Mouse (Mus musculus) hindbrain, postnatal 0 days (tissue): ENCODE data around the gene Treml2. TPM values are rescaled to one million over a fixed set of nuclear protein-coding genes. Genes with fewer than 3 reads are reported as not detected.

Experiments
- ATAC-seq: fragments of 200-750 bp; cut with Nextera tagmentation; 2 replicates; pipeline ENCODE4 v1.8.0; 2017; ENCODE audit warnings: mild to moderate bottlenecking, moderate TSS enrichment, moderate library complexity
- DNase-seq: peaks from one replicate; pipeline ENCODE4 v3.0.0-alpha.2; 2015; ENCODE audit warnings: low spot score
- H3K27ac ChIP-seq: fragments of 300-500 bp; sonication (generic); 2 replicates; pipeline ENCODE4 v1.5.1; 2014; ENCODE audit warnings: mild to moderate bottlenecking
- H3K27me3 ChIP-seq: fragments of 300-500 bp; sonication (generic); 2 replicates; pipeline ENCODE4 v1.6.1; 2014; ENCODE audit warnings: low read length, mixed read lengths; ENCODE audit not compliant: insufficient read depth
- H3K36me3 ChIP-seq: fragments of 300-500 bp; sonication (generic); 2 replicates; pipeline ENCODE4 v1.6.1; 2014; ENCODE audit warnings: low read length, mixed read lengths; ENCODE audit not compliant: insufficient read depth
- H3K4me1 ChIP-seq: fragments of 300-500 bp; sonication (generic); 2 replicates; pipeline ENCODE4 v1.6.1; 2014; ENCODE audit warnings: antibody characterized with exemption, low read length, mixed read lengths; ENCODE audit not compliant: insufficient read depth
- H3K4me2 ChIP-seq: fragments of 300-500 bp; sonication (generic); 2 replicates; pipeline ENCODE4 v1.6.1; 2014; ENCODE audit warnings: low read depth, mild to moderate bottlenecking, low read length, moderate library complexity, mixed read lengths
- H3K4me3 ChIP-seq: fragments of 300-500 bp; sonication (generic); 2 replicates; pipeline ENCODE4 v1.5.1; 2014; ENCODE audit warnings: low read length
- H3K9ac ChIP-seq: fragments of 300-500 bp; sonication (generic); replicated peaks from 2 replicates; pipeline ENCODE4 v1.6.1; 2014; ENCODE audit warnings: mild to moderate bottlenecking, low read length, moderate library complexity, mixed read lengths
- H3K9me3 ChIP-seq: fragments of 300-500 bp; sonication (generic); 2 replicates; pipeline ENCODE4 v1.6.1; 2016; ENCODE audit warnings: low read length, mixed read lengths
- CTCF ChIP-seq: IDR thresholded peaks from 2 replicates; pipeline ENCODE4 v1.5.1; 2016; ENCODE audit warnings: antibody characterized with exemption, control low read depth, low read depth
- WGBS: fragments of 180-500 bp; shearing (Covaris S2); extraction: QIAGEN DNeasy Blood & Tissue Kit; methylation state at CpG from one replicate; pipeline ENCODE4 v1.1.7; 2014; 5-methylcytosine and 5-hydroxymethylcytosine counted together
- polyA plus RNA-seq: library from polyadenylated mRNA; unstranded; fragments of >200 nt; fragmentation: Nextera tagmentation; extraction: Ambion mirVana; gene quantifications from 2 replicates; pipeline ENCODE4 v1.2.1, GENCODE M21; 2015
- total RNA-seq: library from RNA; depleted of rRNA; stranded (reverse); fragments of >200 nt; gene quantifications from 2 replicates; pipeline ENCODE4 v1.2.3, GENCODE M21; 2014

Treml2 gene
- total and polyA plus RNA-seq, 2 experiments from 2014 or later, result 0.09 to 1.8 TPM

DNA sequence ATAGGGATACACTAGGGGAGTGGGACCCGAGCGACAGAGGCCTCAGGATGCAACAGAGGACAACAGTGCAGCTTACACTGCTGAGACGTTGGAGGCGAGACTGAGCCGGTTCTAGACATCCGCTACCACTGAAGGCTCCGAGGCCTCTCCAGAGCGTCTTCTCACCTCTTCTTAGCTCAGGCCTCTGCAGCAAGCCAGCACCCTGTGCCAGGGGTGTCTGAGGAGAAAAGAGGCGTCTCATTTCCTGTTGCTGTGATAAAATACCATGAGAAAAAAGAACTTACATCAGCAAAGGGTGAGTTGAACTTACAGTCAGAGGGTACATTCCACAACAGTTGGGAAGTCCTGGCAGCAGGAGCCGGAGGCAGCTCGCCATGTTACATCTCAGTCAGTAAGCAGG, 26.3 kb downstream of the Treml2 start:
- WGBS, result 88% methylated on average over 11 of the region's 11 CpGs

DNA sequence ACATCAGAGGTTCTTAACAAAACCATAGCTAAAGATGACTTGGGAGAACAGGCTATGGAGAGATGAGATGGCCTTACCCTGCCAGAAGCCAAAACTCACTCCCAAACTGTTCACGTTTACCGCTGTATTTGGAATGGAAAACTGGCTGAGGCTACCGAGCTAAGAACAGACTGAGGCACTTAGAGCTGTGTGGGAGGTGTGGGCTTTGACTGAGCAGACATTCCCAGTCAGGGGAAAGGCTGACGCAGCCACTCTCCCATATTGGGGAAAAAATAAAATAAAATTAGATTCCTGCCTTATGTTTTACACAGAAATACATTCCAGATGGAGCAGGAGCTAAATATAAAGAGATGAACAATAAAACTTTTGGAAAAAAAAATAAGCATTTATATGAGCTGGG, 27.4 kb downstream of the Treml2 start:
- TF ChIP-seq CTCF, result no peak
- H3K4me1 ChIP-seq, result no peaks in the 10 kb centered on the region
- H3K4me3 ChIP-seq, result no peak overlapping the region
- no peaks in the 10 kb centered on the region for H3K27me3 ChIP-seq
- H3K27ac ChIP-seq, result no peak overlapping the region
- no peaks in the 10 kb centered on the region for H3K36me3 ChIP-seq
- no peak for ATAC-seq
- DNase-seq, result no peak
- 87% methylated on average over 4 of the region's 4 CpGs for WGBS
- no peaks in the 10 kb centered on the region for H3K9me3 ChIP-seq
- H3K9ac ChIP-seq, result no peak overlapping the region
- H3K4me2 ChIP-seq, result no peak overlapping the region

More for the DNA sequence above, 26.3 kb downstream of the Treml2 start:
- DNase-seq (no peak), ATAC-seq (no peak)
- Histone ChIP-seq H3K36me3 (no peaks in the 10 kb centered on the region), H3K9me3 (no peaks in the 10 kb centered on the region), H3K4me3 (no peak overlapping the region), H3K9ac (no peak overlapping the region), H3K4me1 (no peaks in the 10 kb centered on the region), H3K27me3 (no peaks in the 10 kb centered on the region), H3K27ac (no peak overlapping the region), H3K4me2 (no peak overlapping the region)
- TF ChIP-seq CTCF, result no peak

DNA sequence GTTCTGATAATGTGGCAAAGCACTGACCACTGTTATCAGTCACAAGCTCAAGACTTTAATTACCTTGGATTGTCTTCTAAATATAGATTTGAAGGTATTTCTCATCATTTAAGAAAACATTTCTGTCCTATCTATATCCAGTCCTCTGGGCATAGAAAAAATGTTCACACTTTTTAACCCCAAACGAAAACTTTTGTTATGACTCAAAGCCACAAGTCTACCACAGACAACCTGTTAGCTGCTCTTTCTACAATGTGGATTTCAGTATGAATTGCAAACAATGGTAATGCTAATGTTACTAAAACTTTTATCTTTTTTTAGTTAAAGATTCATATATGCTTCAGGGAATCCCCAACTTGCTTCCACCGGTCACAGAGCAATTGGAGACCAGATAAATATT, 33.2 kb downstream of the Treml2 start:
- TF ChIP-seq CTCF, result no peak
- Histone ChIP-seq H3K36me3 (no peaks in the 10 kb centered on the region), H3K9me3 (no peaks in the 10 kb centered on the region), H3K4me2 (no peak overlapping the region), H3K9ac (no peak overlapping the region), H3K27ac (no peak overlapping the region), H3K4me3 (no peak overlapping the region), H3K4me1 (no peaks in the 10 kb centered on the region), H3K27me3 (no peaks in the 10 kb centered on the region)
- DNase-seq (no peak), ATAC-seq (no peak)
- 93% methylated on average over 2 of the region's 2 CpGs for WGBS

DNA sequence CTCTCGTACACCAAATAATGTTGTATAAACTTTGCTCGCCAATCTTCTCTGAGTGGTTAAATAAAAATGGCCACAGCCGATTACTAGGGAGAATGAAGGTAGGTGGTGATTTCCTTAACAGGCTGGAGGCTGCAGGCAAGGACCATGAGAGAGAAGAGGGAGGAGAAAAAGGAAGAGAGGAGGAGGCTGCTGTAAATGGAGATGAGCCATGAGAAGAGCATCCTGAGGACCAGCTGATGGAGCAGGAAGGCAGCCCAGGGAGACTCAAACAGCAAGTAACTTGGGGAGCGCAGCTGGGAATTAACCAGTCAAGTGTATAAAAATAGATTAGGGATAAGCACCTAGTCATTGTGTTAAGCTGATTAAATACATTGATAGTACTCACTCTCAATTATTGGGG, 34.9 kb downstream of the Treml2 start:
- H3K9ac ChIP-seq, result no peak overlapping the region
- no peak for ATAC-seq
- H3K4me2 ChIP-seq, result no peak overlapping the region
- H3K4me1 ChIP-seq, result no peaks in the 10 kb centered on the region
- H3K27me3 ChIP-seq, result no peaks in the 10 kb centered on the region
- no peak overlapping the region for H3K4me3 ChIP-seq
- H3K36me3 ChIP-seq, result no peaks in the 10 kb centered on the region
- H3K9me3 ChIP-seq, result no peaks in the 10 kb centered on the region
- 90% methylated on average over 4 of the region's 4 CpGs for WGBS
- DNase-seq, result no peak
- no peak overlapping the region for H3K27ac ChIP-seq
- TF ChIP-seq CTCF, result no peak

- ATAC-seq (peak; percentile 73; the same call in 1 of the 2 replicates), DNase-seq (peak; percentile 82)
- 3% methylated on average over 6 of the region's 6 CpGs for WGBS
- no peak overlapping the region for H3K4me2 ChIP-seq
- H3K4me3 ChIP-seq, result no peak overlapping the region
- no peaks in the 10 kb centered on the region for H3K36me3 ChIP-seq
- no peaks in the 10 kb centered on the region for H3K9me3 ChIP-seq
- TF ChIP-seq CTCF, result peak; percentile 87
- H3K4me1 ChIP-seq, result no peaks in the 10 kb centered on the region
- H3K27ac ChIP-seq, result no peak overlapping the region
- no peak overlapping the region for H3K9ac ChIP-seq
- H3K27me3 ChIP-seq, result no peaks in the 10 kb centered on the region
Measured at GRCm38 (mm10) chr17:48336857-48337256, 37.6 kb downstream of the Treml2 start.

- DNase-seq (no peak), ATAC-seq (no peak)
- H3K27me3 ChIP-seq, result no peaks in the 10 kb centered on the region
- H3K4me1 ChIP-seq, result no peaks in the 10 kb centered on the region
- H3K9me3 ChIP-seq, result no peaks in the 10 kb centered on the region
- TF ChIP-seq CTCF, result no peak
- H3K9ac ChIP-seq, result no peak overlapping the region
- H3K36me3 ChIP-seq, result no peaks in the 10 kb centered on the region
- no peak overlapping the region for H3K4me2 ChIP-seq
- 79% methylated on average over 1 of the region's 1 CpGs for WGBS
- no peak overlapping the region for H3K4me3 ChIP-seq
- H3K27ac ChIP-seq, result no peak overlapping the region
Measured at GRCm38 (mm10) chr17:48340267-48340666, 41.0 kb downstream of the Treml2 start.

GRCm38 (mm10) chr17:48341947-48342346, 42.6 kb downstream of the Treml2 start:
- no peak overlapping the region for H3K9ac ChIP-seq
- ATAC-seq (no peak), DNase-seq (no peak)
- 80% methylated on average over 3 of the region's 3 CpGs for WGBS
- H3K27ac ChIP-seq, result no peak overlapping the region
- H3K4me3 ChIP-seq, result no peak overlapping the region
- H3K27me3 ChIP-seq, result no peaks in the 10 kb centered on the region
- no peaks in the 10 kb centered on the region for H3K9me3 ChIP-seq
- H3K4me2 ChIP-seq, result no peak overlapping the region
- no peaks in the 10 kb centered on the region for H3K4me1 ChIP-seq
- TF ChIP-seq CTCF, result no peak
- H3K36me3 ChIP-seq, result no peaks in the 10 kb centered on the region

GRCm38 (mm10) chr17:48343065-48343464, 43.8 kb downstream of the Treml2 start:
- TF ChIP-seq CTCF, result no peak
- WGBS, result 94% methylated on average over 2 of the region's 2 CpGs
- no peaks in the 10 kb centered on the region for H3K27me3 ChIP-seq

More at GRCm38 (mm10) chr17:48343065-48343464, 43.8 kb downstream of the Treml2 start:
- H3K4me3 ChIP-seq, result no peak overlapping the region
- no peaks in the 10 kb centered on the region for H3K36me3 ChIP-seq
- no peak overlapping the region for H3K4me2 ChIP-seq
- H3K9me3 ChIP-seq, result no peaks in the 10 kb centered on the region
- ATAC-seq (no peak), DNase-seq (no peak)
- no peaks in the 10 kb centered on the region for H3K4me1 ChIP-seq
- no peak overlapping the region for H3K9ac ChIP-seq
- no peak overlapping the region for H3K27ac ChIP-seq
